Mouse (Mus musculus): ENCODE data around the gene Dcaf7.

GRCm38 (mm10) chr11:106001718-106002117 lies 35.0 kb upstream of the Dcaf7 start:
- peak; percentile 59 for TF ChIP-seq CTCF (IDR thresholded peaks at IDR 0.05; ENCODE audit: low read depth)
- no peak for TF ChIP-seq EP300 (IDR thresholded peaks at IDR 0.05; ENCODE audit: low read depth)

Data from heart, postnatal 0 days (tissue).